Mouse (Mus musculus) MEL (cell line): ENCODE data around the gene Cntnap5c. TPM values are rescaled to one million over a fixed set of nuclear protein-coding genes. Genes with fewer than 3 reads are reported as not detected.

ENCODE experiments used
- DNase-seq: peaks from one replicate; pipeline ENCODE4 v3.0.0; 2011; ENCODE audit warnings: low read depth, low spot score
- H3K27ac ChIP-seq: 2 replicates; pipeline ENCODE4 v1.5.1; 2012; ENCODE audit warnings: low read depth, mild to moderate bottlenecking, control low read depth, low read length, moderate library complexity; ENCODE audit not compliant: control insufficient read depth
- H3K27me3 ChIP-seq, 2 experiments: fragments of 150-350 bp in 1 of 2; sonication (generic) in 1 of 2; 2 replicates each; pipeline ENCODE4 v1.6.1; 2012; ENCODE audit warnings: low read length in 2 of 2, mild to moderate bottlenecking in 2 of 2, improper control_type of control experiment in 1 of 2, moderate library complexity in 1 of 2; ENCODE audit not compliant: insufficient read depth in 2 of 2, control insufficient read depth in 1 of 2
- H3K36me3 ChIP-seq, 2 experiments: 2 replicates each; pipeline ENCODE4 v1.6.1; 2012 to 2014; ENCODE audit warnings: low read length in 2 of 2, improper control_type of control experiment in 1 of 2, inconsistent platforms in 1 of 2, mild to moderate bottlenecking in 1 of 2; ENCODE audit not compliant: insufficient read depth in 2 of 2, control insufficient read depth in 1 of 2
- H3K4me1 ChIP-seq, 2 experiments: fragments of 150-350 bp in 1 of 2; sonication (generic) in 1 of 2; 2 replicates each; pipeline ENCODE4 v1.6.1; 2012; ENCODE audit warnings: low read length in 2 of 2, improper control_type of control experiment in 1 of 2, mild to moderate bottlenecking in 1 of 2; ENCODE audit not compliant: insufficient read depth in 2 of 2, control insufficient read depth in 1 of 2
- H3K4me3 ChIP-seq, 2 experiments: fragments of 150-350 bp in 1 of 2; sonication (generic) in 1 of 2; 2 replicates each; pipeline ENCODE4 v1.5.1; 2012; ENCODE audit warnings: low read depth in 2 of 2, low read length in 2 of 2, mild to moderate bottlenecking in 2 of 2, moderate library complexity in 2 of 2, control low read depth in 1 of 2, improper control_type of control experiment in 1 of 2; ENCODE audit not compliant: control insufficient read depth in 1 of 2, insufficient read depth in 1 of 2
- H3K79me2 ChIP-seq: 2 replicates; pipeline ENCODE4 v1.6.1; 2012; ENCODE audit warnings: mild to moderate bottlenecking, low read length, moderate library complexity; ENCODE audit not compliant: control insufficient read depth, poor library complexity, insufficient read depth
- H3K9ac ChIP-seq: 2 replicates; pipeline ENCODE4 v1.6.1; 2012; ENCODE audit warnings: low read depth, mild to moderate bottlenecking, control low read depth, low read length, moderate library complexity; ENCODE audit not compliant: control insufficient read depth, poor library complexity, severe bottlenecking
- H3K9me3 ChIP-seq: fragments of 150-350 bp; sonication (generic); replicated peaks from 2 replicates; pipeline ENCODE4 v1.6.1; 2012; ENCODE audit warnings: mild to moderate bottlenecking, low read length, improper control_type of control experiment, moderate library complexity; ENCODE audit not compliant: insufficient read depth
- BHLHE40 ChIP-seq: IDR thresholded peaks from 2 replicates; pipeline ENCODE4 v1.6.1; 2012; ENCODE audit warnings: low read depth, mild to moderate bottlenecking, inconsistent platforms, low read length, improper control_type of control experiment, borderline replicate concordance
- CHD1 ChIP-seq: IDR thresholded peaks from 2 replicates; pipeline ENCODE4 v1.6.1; 2012; ENCODE audit warnings: low read depth, mild to moderate bottlenecking, inconsistent platforms, low read length, improper control_type of control experiment
- CHD2 ChIP-seq: IDR thresholded peaks from 2 replicates; pipeline ENCODE4 v1.6.1; 2011; ENCODE audit warnings: low read length, improper control_type of control experiment
- CTCF ChIP-seq, 3 experiments: IDR thresholded peaks in 2 of 3; conservative IDR thresholded peaks in 1 of 3; 2 replicates each; pipeline ENCODE4 v1.5.1; 2011 to 2012; ENCODE audit warnings: low read length in 3 of 3, low read depth in 2 of 3, mild to moderate bottlenecking in 2 of 3, improper control_type of control experiment in 1 of 3, inconsistent platforms in 1 of 3, mixed read lengths in 1 of 3, moderate library complexity in 1 of 3; ENCODE audit not compliant: control insufficient read depth in 1 of 3, insufficient read depth in 1 of 3, poor library complexity in 1 of 3, severe bottlenecking in 1 of 3
- ELF1 ChIP-seq: IDR thresholded peaks from 2 replicates; pipeline ENCODE4 v1.6.1; 2014; ENCODE audit warnings: low read depth, mild to moderate bottlenecking, inconsistent platforms, low read length, improper control_type of control experiment, moderate library complexity
- EP300 ChIP-seq, 2 experiments: IDR thresholded peaks; 2 replicates each; pipeline ENCODE4 v1.6.1; 2011; ENCODE audit warnings: improper control_type of control experiment in 2 of 2, low read length in 2 of 2, low read depth in 1 of 2, mild to moderate bottlenecking in 1 of 2
- ETS1 ChIP-seq: IDR thresholded peaks from 2 replicates; pipeline ENCODE4 v1.6.1; 2012; ENCODE audit warnings: low read depth, mild to moderate bottlenecking, inconsistent platforms, low read length, improper control_type of control experiment, moderate library complexity
- GATA1 ChIP-seq: IDR thresholded peaks from 2 replicates; pipeline ENCODE4 v1.6.1; 2011; ENCODE audit warnings: low read depth, low read length, improper control_type of control experiment
- HCFC1 ChIP-seq: IDR thresholded peaks from 2 replicates; pipeline ENCODE4 v1.6.1; 2012; ENCODE audit warnings: low read depth, mild to moderate bottlenecking, inconsistent platforms, low read length, improper control_type of control experiment, moderate library complexity
- KAT2A ChIP-seq: conservative IDR thresholded peaks from 2 replicates; pipeline ENCODE4 v1.6.1; 2012; ENCODE audit warnings: low read depth, low read length, improper control_type of control experiment, inconsistent platforms
- MAFK ChIP-seq: IDR thresholded peaks from 2 replicates; pipeline ENCODE4 v1.6.1; 2011; ENCODE audit warnings: low read depth, mild to moderate bottlenecking, low read length, improper control_type of control experiment, borderline replicate concordance
- MAZ ChIP-seq: IDR thresholded peaks from 2 replicates; pipeline ENCODE4 v1.6.1; 2012; ENCODE audit warnings: low read depth, mild to moderate bottlenecking, inconsistent platforms, low read length, improper control_type of control experiment
- MEF2A ChIP-seq: IDR thresholded peaks from 2 replicates; pipeline ENCODE4 v1.6.1; 2014; ENCODE audit warnings: low read depth, mild to moderate bottlenecking, inconsistent platforms, low read length, improper control_type of control experiment; ENCODE audit not compliant: poor library complexity, insufficient replicate concordance, severe bottlenecking; ENCODE audit errors: extremely low read depth
- MYC ChIP-seq: IDR thresholded peaks from 2 replicates; pipeline ENCODE4 v1.6.1; 2011; ENCODE audit warnings: low read depth, mild to moderate bottlenecking, low read length, improper control_type of control experiment, moderate library complexity
- NELFE ChIP-seq: IDR thresholded peaks from 2 replicates; pipeline ENCODE4 v1.6.1; 2011; ENCODE audit warnings: low read depth, low read length, improper control_type of control experiment
- POLR2A ChIP-seq, 2 experiments: IDR thresholded peaks; 2 replicates each; pipeline ENCODE4 v1.6.1; 2011 to 2012; ENCODE audit warnings: low read length in 2 of 2, mild to moderate bottlenecking in 2 of 2, control low read depth in 1 of 2, improper control_type of control experiment in 1 of 2, low read depth in 1 of 2, moderate library complexity in 1 of 2; ENCODE audit not compliant: control insufficient read depth in 1 of 2, insufficient read depth in 1 of 2, poor library complexity in 1 of 2
- POLR2AphosphoS2 ChIP-seq: IDR thresholded peaks from 2 replicates; pipeline ENCODE4 v1.6.1; 2011; ENCODE audit warnings: low read length, improper control_type of control experiment
- RAD21 ChIP-seq: IDR thresholded peaks from 2 replicates; pipeline ENCODE4 v1.6.1; 2011; ENCODE audit warnings: mild to moderate bottlenecking, low read depth, low read length, improper control_type of control experiment
- RCOR1 ChIP-seq: IDR thresholded peaks from 2 replicates; pipeline ENCODE4 v1.6.1; 2012; ENCODE audit warnings: low read depth, mild to moderate bottlenecking, inconsistent platforms, low read length, improper control_type of control experiment
- SIN3A ChIP-seq: IDR thresholded peaks from 2 replicates; pipeline ENCODE4 v1.6.1; 2012; ENCODE audit warnings: low read length, improper control_type of control experiment, inconsistent platforms
- TBP ChIP-seq: IDR thresholded peaks from 2 replicates; pipeline ENCODE4 v1.8.0; 2011; ENCODE audit warnings: low read depth, low read length, improper control_type of control experiment
- TCF12 ChIP-seq: IDR thresholded peaks from 2 replicates; pipeline ENCODE4 v1.6.1; 2014; ENCODE audit warnings: low read depth, mild to moderate bottlenecking, inconsistent platforms, low read length, improper control_type of control experiment, moderate library complexity
- USF1 ChIP-seq: IDR thresholded peaks from 2 replicates; pipeline ENCODE4 v1.6.1; 2014; ENCODE audit warnings: low read depth, mild to moderate bottlenecking, inconsistent platforms, low read length, improper control_type of control experiment, moderate library complexity
- USF2 ChIP-seq, 2 experiments: IDR thresholded peaks; 2 replicates each; pipeline ENCODE4 v1.6.1; 2011 to 2012; ENCODE audit warnings: improper control_type of control experiment in 2 of 2, low read length in 2 of 2, borderline replicate concordance in 1 of 2, inconsistent platforms in 1 of 2, low read depth in 1 of 2, mild to moderate bottlenecking in 1 of 2; ENCODE audit not compliant: insufficient read depth in 1 of 2
- ZC3H11A ChIP-seq: IDR thresholded peaks from 2 replicates; pipeline ENCODE4 v1.6.1; 2012; ENCODE audit warnings: low read depth, mild to moderate bottlenecking, inconsistent platforms, low read length, improper control_type of control experiment
- ZKSCAN1 ChIP-seq: IDR thresholded peaks from 2 replicates; pipeline ENCODE4 v1.6.1; 2012; ENCODE audit warnings: low read depth, mild to moderate bottlenecking, inconsistent platforms, low read length, improper control_type of control experiment, moderate library complexity
- ZMIZ1 ChIP-seq: IDR thresholded peaks from 2 replicates; pipeline ENCODE4 v1.6.1; 2012; ENCODE audit warnings: low read depth, mild to moderate bottlenecking, inconsistent platforms, low read length, improper control_type of control experiment, moderate library complexity
- polyA plus RNA-seq, 2 experiments: library from polyadenylated mRNA; stranded (reverse) in 1 of 2; unstranded in 1 of 2; fragments of >175 nt in 1 of 2; fragments of >200 nt in 1 of 2; gene quantifications; 2 replicates each; pipeline versions ENCODE4 v1.2.1 to v1.2.4; 2012; ENCODE audit warnings: low replicate concordance in 2 of 2, low read depth in 1 of 2; ENCODE audit not compliant: insufficient read length in 2 of 2, insufficient read depth in 1 of 2, missing spikeins in 1 of 2
- total RNA-seq: library from RNA; depleted of rRNA; stranded (reverse); fragments of 300-350 nt; gene quantifications from 2 replicates; pipeline ENCODE4 v1.2.3, GENCODE M21; 2012

Cntnap5c gene
- total and polyA plus RNA-seq, 3 experiments, result not detected

DNA sequence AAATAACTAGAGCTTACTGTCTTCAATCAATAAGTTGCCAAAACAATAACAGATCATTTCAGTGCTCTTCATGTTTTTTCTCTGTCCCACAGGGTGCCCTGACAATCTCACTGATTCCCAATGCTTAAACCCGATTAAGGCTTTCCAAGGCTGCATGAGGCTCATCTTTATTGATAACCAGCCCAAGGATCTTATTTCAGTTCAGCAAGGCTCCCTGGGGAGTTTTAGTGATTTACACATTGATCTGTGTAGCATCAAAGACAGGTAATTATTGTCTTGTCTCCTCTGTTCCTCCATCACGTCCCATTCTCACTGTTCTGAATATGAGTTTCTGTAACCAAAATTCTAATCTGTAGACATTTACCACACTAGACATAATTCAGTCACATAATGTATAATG, 335.1 kb downstream of the Cntnap5c start:
- H3K4me1 ChIP-seq, result no peaks in the 10 kb centered on the region
- no peaks in the 10 kb centered on the region for H3K36me3 ChIP-seq
- H3K9me3 ChIP-seq, result no peaks in the 10 kb centered on the region
- H3K27me3 ChIP-seq, result no peaks in the 10 kb centered on the region
- TF ChIP-seq HCFC1, result no peak
- no peak for TF ChIP-seq KAT2A
- TF ChIP-seq MEF2A, result no peak
- TF ChIP-seq TCF12, result no peak
- no peak for TF ChIP-seq MAFK
- no peak for TF ChIP-seq CHD2
- TF ChIP-seq POLR2A (IDR thresholded peaks at IDR 0.05; ENCODE audit: control insufficient read depth in 1 of 2, insufficient read depth in 1 of 2, low read depth in 1 of 2, low read length in 2 of 2, poor library complexity in 1 of 2), result no peak
- no peak for TF ChIP-seq RAD21
- TF ChIP-seq USF2 (IDR thresholded peaks at IDR 0.05; ENCODE audit: borderline replicate concordance in 1 of 2, insufficient read depth in 1 of 2, low read depth in 1 of 2, low read length in 2 of 2), result no peak
- TF ChIP-seq EP300 (IDR thresholded peaks at IDR 0.05; ENCODE audit: low read depth in 1 of 2, low read length in 2 of 2), result no peak
- TF ChIP-seq MAZ, result no peak
- no peak for TF ChIP-seq CTCF (IDR thresholded peaks at IDR 0.05 in 2 of 3, conservative IDR thresholded peaks at IDR 0.05 in 1 of 3; ENCODE audit: control insufficient read depth in 1 of 3, insufficient read depth in 1 of 3, low read depth in 2 of 3, low read length in 3 of 3, poor library complexity in 1 of 3, severe bottlenecking in 1 of 3)
- no peak for TF ChIP-seq MYC
- no peak for TF ChIP-seq NELFE
- no peaks in the 10 kb centered on the region for H3K79me2 ChIP-seq
- no peak overlapping the region for H3K4me3 ChIP-seq
- no peak overlapping the region for H3K27ac ChIP-seq
- no peak overlapping the region for H3K9ac ChIP-seq
- DNase-seq, result no peak

DNA sequence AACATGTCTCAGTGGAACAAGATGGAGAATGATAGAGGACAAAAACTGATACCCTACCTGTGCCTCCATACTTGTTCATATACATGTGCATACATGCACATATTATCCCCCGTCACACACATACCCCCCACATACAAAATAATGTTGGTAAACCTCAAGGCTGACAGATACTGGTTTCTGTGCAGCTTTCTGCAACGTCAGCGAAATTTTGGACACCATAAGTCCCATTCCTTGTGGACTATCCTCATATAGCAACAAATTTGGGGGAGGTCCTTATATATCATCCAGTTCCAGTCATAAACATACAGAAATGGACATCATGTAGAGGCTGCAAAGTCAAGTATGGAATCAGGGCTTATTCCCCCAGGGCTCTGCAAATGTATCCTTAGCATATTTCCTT, 338.5 kb downstream of the Cntnap5c start:
- no peaks in the 10 kb centered on the region for H3K27me3 ChIP-seq
- no peaks in the 10 kb centered on the region for H3K36me3 ChIP-seq
- no peak for DNase-seq
- no peak overlapping the region for H3K27ac ChIP-seq
- no peaks in the 10 kb centered on the region for H3K79me2 ChIP-seq
- no peaks in the 10 kb centered on the region for H3K9me3 ChIP-seq
- no peaks in the 10 kb centered on the region for H3K4me1 ChIP-seq
- H3K9ac ChIP-seq, result no peak overlapping the region
- TF ChIP-seq ZC3H11A (no peak), GATA1 (no peak), MAFK (peak; percentile 37; the same call in 1 of the 2 replicates)
- H3K4me3 ChIP-seq, result no peak overlapping the region

DNA sequence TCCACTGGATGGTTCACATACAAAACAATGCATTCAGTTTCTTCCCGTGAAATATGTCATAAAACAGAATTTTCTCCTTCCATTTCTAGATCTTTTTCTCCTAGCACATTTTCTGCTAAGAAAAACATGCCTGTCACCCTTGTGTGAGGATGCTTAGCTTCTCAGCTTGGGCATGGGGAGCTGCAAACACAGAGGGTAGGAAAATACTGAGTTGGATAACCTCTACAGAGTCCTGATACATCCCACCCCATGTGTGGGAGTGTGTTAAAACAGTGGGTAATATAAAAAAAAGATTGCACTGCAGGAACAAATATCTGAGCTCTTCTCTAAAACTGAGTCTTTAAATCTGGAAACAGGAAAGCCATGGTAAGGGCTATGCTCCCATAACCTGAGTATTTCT, 339.0 kb downstream of the Cntnap5c start:
- Histone ChIP-seq H3K4me3 (no peak overlapping the region), H3K9me3 (no peaks in the 10 kb centered on the region), H3K27ac (no peak overlapping the region), H3K9ac (no peak overlapping the region), H3K4me1 (no peaks in the 10 kb centered on the region), H3K79me2 (no peaks in the 10 kb centered on the region)
- TF ChIP-seq TBP (no peak), USF2 (IDR thresholded peaks at IDR 0.05; ENCODE audit: borderline replicate concordance in 1 of 2, insufficient read depth in 1 of 2, low read depth in 1 of 2, low read length in 2 of 2) (no peak), USF1 (no peak), BHLHE40 (no peak), SIN3A (no peak), CHD2 (no peak), ELF1 (no peak), ETS1 (no peak), ZKSCAN1 (no peak), EP300 (IDR thresholded peaks at IDR 0.05; ENCODE audit: low read depth in 1 of 2, low read length in 2 of 2) (no peak), RCOR1 (no peak), MYC (no peak), CHD1 (no peak), POLR2AphosphoS2 (no peak), ZMIZ1 (no peak)
- TF ChIP-seq, all 39 proteins: peak for 0
- DNase-seq, result no peak
- H3K36me3 ChIP-seq, result no peaks in the 10 kb centered on the region
- H3K27me3 ChIP-seq, result no peaks in the 10 kb centered on the region
